Mouse (Mus musculus): ENCODE results near the gene Cenps.

GRCm38 (mm10) chr4:149143594-149143993, 6.2 kb upstream of the Cenps start:
- TF ChIP-seq TCF12 (IDR thresholded peaks at IDR 0.05; ENCODE audit: low read depth, low read length) (no peak), POLR2AphosphoS2 (IDR thresholded peaks at IDR 0.05; ENCODE audit: low read depth, low read length) (no peak), CHD1 (IDR thresholded peaks at IDR 0.05; ENCODE audit: low read depth, low read length) (no peak), ELF1 (IDR thresholded peaks at IDR 0.05; ENCODE audit: low read depth, low read length) (no peak), CTCF (conservative IDR thresholded peaks at IDR 0.05 in 1 of 2, IDR thresholded peaks at IDR 0.05 in 1 of 2; ENCODE audit: low read depth in 2 of 2, low read length in 2 of 2) (no peak), USF1 (IDR thresholded peaks at IDR 0.05; ENCODE audit: low read depth, low read length) (no peak), EP300 (IDR thresholded peaks at IDR 0.05; ENCODE audit: low read length) (no peak), SIN3A (IDR thresholded peaks at IDR 0.05; ENCODE audit: low read length) (no peak), POLR2A (IDR thresholded peaks at IDR 0.05; ENCODE audit: low read depth, low read length) (no peak), E2F4 (IDR thresholded peaks at IDR 0.05; ENCODE audit: insufficient replicate concordance, low read depth, low read length) (no peak), USF2 (conservative IDR thresholded peaks at IDR 0.05; ENCODE audit: low read depth, low read length) (no peak), MAZ (IDR thresholded peaks at IDR 0.05; ENCODE audit: low read depth, low read length) (no peak), MEF2A (IDR thresholded peaks at IDR 0.05; ENCODE audit: borderline replicate concordance, low read depth, low read length) (no peak)

Data from CH12.LX (cell line).